Mouse (Mus musculus) stomach, postnatal 0 days (tissue): ENCODE results near the gene AI467606. TPM values are rescaled to one million over a fixed set of nuclear protein-coding genes. Genes with fewer than 3 reads are reported as not detected.

Experiments used
- ATAC-seq: fragments of 200-750 bp; cut with Nextera tagmentation; 2 replicates; pipeline ENCODE4 v1.8.0; 2017; ENCODE audit not compliant: low FRiP score, low TSS enrichment
- DNase-seq: peaks from one replicate; pipeline ENCODE4 v3.0.0-alpha.2; 2016; ENCODE audit warnings: low spot score
- H3K27ac ChIP-seq: fragments of 300-500 bp; sonication (generic); replicated peaks from 2 replicates; pipeline ENCODE4 v1.5.1; 2014; ENCODE audit warnings: mild to moderate bottlenecking, control low read depth
- H3K27me3 ChIP-seq: fragments of 300-500 bp; sonication (generic); 2 replicates; pipeline ENCODE4 v1.6.1; 2014; ENCODE audit warnings: low read length; ENCODE audit not compliant: control insufficient read depth, insufficient read depth
- H3K36me3 ChIP-seq: fragments of 300-500 bp; sonication (generic); 2 replicates; pipeline ENCODE4 v1.6.1; 2014; ENCODE audit warnings: low read length, mixed read lengths; ENCODE audit not compliant: control insufficient read depth, insufficient read depth
- H3K4me1 ChIP-seq: fragments of 300-500 bp; sonication (generic); replicated peaks from 2 replicates; pipeline ENCODE4 v1.6.1; 2014; ENCODE audit warnings: antibody characterized with exemption; ENCODE audit not compliant: control insufficient read depth, insufficient read depth
- H3K4me2 ChIP-seq: fragments of 300-500 bp; sonication (generic); replicated peaks from 2 replicates; pipeline ENCODE4 v1.6.1; 2014; ENCODE audit warnings: low read depth, mild to moderate bottlenecking, control low read depth, moderate library complexity
- H3K4me3 ChIP-seq: fragments of 300-500 bp; sonication (generic); 2 replicates; pipeline ENCODE4 v1.5.1; 2014; ENCODE audit warnings: low read depth, low read length, control low read depth
- H3K9ac ChIP-seq: fragments of 300-500 bp; sonication (generic); 2 replicates; pipeline ENCODE4 v1.6.1; 2014; ENCODE audit warnings: mild to moderate bottlenecking, low read length, control low read depth, mixed read lengths
- H3K9me3 ChIP-seq: fragments of 300-500 bp; sonication (generic); 2 replicates; pipeline ENCODE4 v1.6.1; 2016; ENCODE audit warnings: low read length; ENCODE audit not compliant: control insufficient read depth
- CTCF ChIP-seq: IDR thresholded peaks from 2 replicates; pipeline ENCODE4 v1.5.1; 2016; ENCODE audit warnings: antibody characterized with exemption, low read depth, mild to moderate bottlenecking, moderate library complexity
- EP300 ChIP-seq: optimal IDR thresholded peaks from 2 replicates; pipeline ENCODE3; 2016; ENCODE audit warnings: antibody characterized with exemption
- WGBS: fragments of 180-500 bp; shearing (Covaris S2); extraction: QIAGEN DNeasy Blood & Tissue Kit; methylation state at CpG from one replicate; pipeline ENCODE4 v1.1.7; 2014; 5-methylcytosine and 5-hydroxymethylcytosine counted together
- polyA plus RNA-seq: library from polyadenylated mRNA; unstranded; fragments of >200 nt; fragmentation: Nextera tagmentation; extraction: Ambion mirVana; gene quantifications from 2 replicates; pipeline ENCODE4 v1.2.1, GENCODE M21; 2015

Gene AI467606
- polyA plus RNA-seq, 1 experiment from 2014 or later: 4.0 TPM

DNA sequence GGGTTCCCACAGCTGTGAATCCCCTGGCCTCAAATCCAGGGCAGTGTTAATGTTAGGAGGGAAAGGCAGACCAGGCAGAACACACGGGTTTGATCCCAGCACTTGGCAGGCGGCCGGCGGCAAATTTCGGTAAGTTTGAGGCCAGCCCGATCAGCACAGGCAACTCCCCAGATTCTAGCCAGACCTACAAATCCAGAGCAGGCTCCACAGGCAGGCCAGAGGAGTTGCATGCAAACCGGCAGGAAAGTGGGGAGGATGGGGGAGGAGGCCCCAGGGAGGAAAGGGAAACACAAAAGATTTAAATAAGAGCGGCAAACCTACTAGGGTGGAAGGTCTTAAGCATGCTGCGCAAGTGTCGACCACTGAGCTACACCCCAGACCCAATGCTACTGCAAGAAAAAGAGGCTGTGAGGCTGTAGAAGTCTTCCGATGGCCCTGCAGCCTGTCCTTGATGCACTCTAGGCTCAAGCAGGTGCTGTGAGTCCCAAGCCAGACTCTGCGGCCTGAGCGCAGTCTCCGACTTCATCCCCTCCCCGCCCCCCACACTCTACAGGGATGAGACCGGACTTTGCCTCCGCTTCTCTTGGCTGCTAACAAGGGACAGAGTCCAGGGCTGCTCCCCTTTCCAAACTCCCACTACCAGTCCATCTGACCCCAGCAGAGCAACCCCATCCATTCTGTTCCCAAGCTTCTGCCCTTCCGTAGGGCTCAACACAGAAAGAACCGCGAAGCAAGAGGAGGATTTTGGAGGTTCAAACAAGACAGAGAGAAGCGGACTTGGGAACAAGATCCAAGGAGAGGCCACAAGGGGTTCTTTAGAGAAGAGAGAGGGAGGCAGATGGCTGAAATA is 30.1 kb downstream of the AI467606 start:
- ATAC-seq: no peak

DNA sequence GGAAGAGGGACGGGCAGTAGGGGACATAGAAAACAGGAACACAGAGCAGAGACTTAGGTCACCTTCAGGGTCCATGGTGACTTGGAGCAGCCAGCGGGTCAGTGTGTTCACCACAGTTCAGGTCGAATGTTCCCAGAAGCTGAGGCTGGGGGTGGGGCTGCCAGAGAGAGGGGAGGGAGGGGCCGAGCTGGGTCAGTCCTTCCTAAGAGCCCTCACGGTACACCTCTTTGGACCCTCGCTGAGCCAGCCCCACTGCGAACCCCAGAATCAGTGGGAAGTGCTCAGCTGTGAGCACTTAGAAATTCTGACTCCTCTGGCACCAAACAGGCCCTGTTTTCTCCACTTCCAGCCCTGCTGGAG is 30.7 kb downstream of the AI467606 start, which contains the start of gene Qprt:
Gene Qprt, minus strand, starts transcription at position 316 of the 360 bp plus-strand sequence.
- TF ChIP-seq CTCF (no peak), EP300 (no peak)
- 24% methylated on average over 7 of the region's 7 CpGs for WGBS
- H3K27me3 ChIP-seq: no peaks in the 10 kb centered on the region
- H3K9me3 ChIP-seq: no peaks in the 10 kb centered on the region
- no peaks in the 10 kb centered on the region for H3K36me3 ChIP-seq
- no peaks in the 10 kb centered on the region for H3K4me1 ChIP-seq
- DNase-seq (no peak), ATAC-seq (no peak)
- no peak within 1 kb of the TSS for H3K9ac ChIP-seq
- no peak within 1 kb of the TSS for H3K27ac ChIP-seq
- H3K4me2 ChIP-seq: no peak within 1 kb of the TSS
- no peak within 1 kb of the TSS for H3K4me3 ChIP-seq

More for the DNA sequence above, 30.1 kb downstream of the AI467606 start:
- Histone ChIP-seq H3K27me3 (no peaks in the 10 kb centered on the region), H3K27ac (no peak overlapping the region), H3K4me1 (no peaks in the 10 kb centered on the region), H3K9me3 (no peaks in the 10 kb centered on the region), H3K36me3 (no peaks in the 10 kb centered on the region), H3K4me3 (no peak overlapping the region), H3K9ac (no peak overlapping the region), H3K4me2 (no peak overlapping the region)
- DNase-seq: no peak
- WGBS: 23% methylated on average over 21 of the region's 21 CpGs
- TF ChIP-seq CTCF: no peak
- TF ChIP-seq EP300: no peak

DNA sequence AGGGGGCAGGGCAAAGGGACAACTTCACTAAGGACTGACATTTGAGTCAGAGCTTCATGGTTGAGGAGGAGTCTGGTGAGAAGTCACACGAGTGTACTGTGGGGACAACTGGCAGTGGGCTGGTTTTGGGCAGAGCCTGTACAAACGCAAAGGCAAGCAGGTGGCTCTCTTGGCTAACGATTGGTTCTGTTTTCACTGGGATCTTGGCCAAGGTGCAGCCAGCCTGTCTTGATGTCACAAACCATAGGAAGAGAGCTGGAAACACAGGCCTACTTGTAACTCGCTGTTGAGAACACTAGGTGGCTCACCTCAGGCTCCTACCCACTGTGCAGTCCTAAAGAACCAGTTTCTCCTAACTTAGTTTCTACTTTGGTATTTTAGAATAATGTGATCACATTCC is 38.5 kb downstream of the AI467606 start:
- H3K9me3 ChIP-seq: no peaks in the 10 kb centered on the region
- H3K4me2 ChIP-seq: no peak overlapping the region
- no peak for TF ChIP-seq EP300
- TF ChIP-seq CTCF: peak; percentile 79
- DNase-seq (peak; percentile 47), ATAC-seq (no peak)
- 5% methylated on average over 4 of the region's 4 CpGs for WGBS
- H3K9ac ChIP-seq: no peak overlapping the region
- H3K4me3 ChIP-seq: no peak overlapping the region
- H3K36me3 ChIP-seq: no peaks in the 10 kb centered on the region
- H3K4me1 ChIP-seq: no peaks in the 10 kb centered on the region
- no peaks in the 10 kb centered on the region for H3K27me3 ChIP-seq
- H3K27ac ChIP-seq: no peak overlapping the region

DNA sequence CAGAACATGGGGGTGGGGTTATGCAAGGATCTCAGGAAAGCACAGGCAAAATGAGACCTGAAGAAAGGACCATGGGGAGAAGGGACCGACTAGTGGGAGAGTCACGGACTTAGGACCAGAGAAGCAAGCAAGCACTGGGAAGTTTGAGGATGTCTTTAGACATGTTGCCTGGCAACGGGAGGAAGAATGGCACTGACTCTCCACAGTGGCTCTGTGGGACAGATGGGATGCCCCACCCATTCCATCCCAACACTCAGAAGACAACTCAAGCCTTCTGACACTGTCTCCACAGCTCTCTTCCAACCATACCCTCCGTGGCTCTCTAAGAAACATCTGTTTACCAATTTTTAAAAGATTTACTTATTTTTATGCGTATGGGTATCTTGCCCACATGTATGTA is 42.0 kb downstream of the AI467606 start:
- WGBS: 66% methylated on average over 5 of the region's 5 CpGs
- no peak overlapping the region for H3K27ac ChIP-seq
- no peaks in the 10 kb centered on the region for H3K36me3 ChIP-seq
- DNase-seq (no peak), ATAC-seq (no peak)
- no peaks in the 10 kb centered on the region for H3K9me3 ChIP-seq
- H3K27me3 ChIP-seq: no peaks in the 10 kb centered on the region
- no peak overlapping the region for H3K4me3 ChIP-seq
- H3K9ac ChIP-seq: no peak overlapping the region
- no peak overlapping the region for H3K4me2 ChIP-seq
- no peak for TF ChIP-seq CTCF
- no peak for TF ChIP-seq EP300
- H3K4me1 ChIP-seq: no peaks in the 10 kb centered on the region

DNA sequence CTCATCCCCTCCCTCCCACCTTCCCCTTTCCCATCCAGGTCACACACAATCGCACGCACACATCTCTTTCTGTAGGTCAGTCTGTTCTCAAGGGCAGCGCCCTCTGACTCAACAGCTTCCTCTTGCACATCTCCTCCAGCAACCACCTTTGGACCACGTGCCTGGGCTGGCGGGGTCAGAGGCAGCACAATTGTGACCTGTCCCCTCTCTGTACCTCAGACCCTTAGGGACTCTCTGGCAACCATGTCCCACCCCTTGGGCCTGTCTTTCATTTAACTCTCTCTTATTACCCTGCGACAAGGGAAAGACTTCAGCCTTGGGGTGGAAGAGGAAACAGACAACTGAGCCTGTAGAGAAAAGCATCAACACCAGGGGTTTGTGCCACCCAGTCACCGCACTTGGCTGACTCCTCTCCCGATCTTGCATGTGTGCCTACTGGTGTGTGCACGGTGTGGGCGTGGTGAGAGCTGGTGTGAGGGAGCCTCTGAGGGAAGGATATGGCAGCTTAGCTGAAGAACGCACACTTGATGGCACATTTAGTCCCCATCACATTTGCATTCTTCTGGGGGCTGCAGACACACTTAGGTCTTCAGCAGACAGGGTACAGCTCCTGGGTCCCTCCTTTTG is 43.8 kb downstream of the AI467606 start:
- Histone ChIP-seq H3K4me3 (no peak overlapping the region), H3K9me3 (no peaks in the 10 kb centered on the region), H3K36me3 (no peaks in the 10 kb centered on the region), H3K9ac (no peak overlapping the region), H3K27ac (no peak overlapping the region), H3K4me2 (no peak overlapping the region), H3K27me3 (no peaks in the 10 kb centered on the region), H3K4me1 (no peaks in the 10 kb centered on the region)
- no peak for ATAC-seq
- TF ChIP-seq EP300: no peak
- TF ChIP-seq CTCF: no peak
- WGBS: 70% methylated on average over 11 of the region's 11 CpGs
- DNase-seq: no peak
